Mouse (Mus musculus) heart, postnatal 0 days (tissue): ENCODE data around the gene Ska3.

Source experiments
- CTCF ChIP-seq: IDR thresholded peaks from 2 replicates; pipeline ENCODE4 v1.5.1; 2016; ENCODE audit warnings: antibody characterized with exemption, control low read depth, low read depth
- EP300 ChIP-seq: IDR thresholded peaks from 2 replicates; pipeline ENCODE4 v1.6.1; 2016; ENCODE audit warnings: antibody characterized with exemption, low read depth

GRCm38 (mm10) chr14:57850330-57850729, 24.3 kb upstream of the Ska3 start:
- TF ChIP-seq CTCF (no peak), EP300 (no peak)
